Mouse (Mus musculus) lung, postnatal 0 days (tissue): Measurements from ENCODE around the gene Ptpre. TPM values are rescaled to one million over a fixed set of nuclear protein-coding genes. Genes with fewer than 3 reads are reported as not detected.

Experiments used
- ATAC-seq: fragments of 200-750 bp; cut with Nextera tagmentation; 2 replicates; pipeline ENCODE4 v1.8.0; 2017; ENCODE audit warnings: moderate library complexity
- DNase-seq: peaks from one replicate; pipeline ENCODE4 v3.0.0-alpha.2; 2016; ENCODE audit warnings: low spot score
- H3K27ac ChIP-seq: fragments of 300-500 bp; sonication (generic); 2 replicates; pipeline ENCODE4 v1.5.1; 2014; ENCODE audit warnings: antibody characterized with exemption, mild to moderate bottlenecking, low read length, mixed read lengths
- H3K27me3 ChIP-seq: fragments of 300-500 bp; sonication (generic); replicated peaks from 2 replicates; pipeline ENCODE4 v1.6.1; 2014; ENCODE audit warnings: low read length, mixed read lengths; ENCODE audit not compliant: insufficient read depth
- H3K36me3 ChIP-seq: fragments of 300-500 bp; sonication (generic); 2 replicates; pipeline ENCODE4 v1.6.1; 2014; ENCODE audit warnings: low read length, mixed read lengths; ENCODE audit not compliant: insufficient read depth
- H3K4me1 ChIP-seq: fragments of 300-500 bp; sonication (generic); 2 replicates; pipeline ENCODE4 v1.6.1; 2014; ENCODE audit warnings: antibody characterized with exemption, low read depth, low read length, mixed read lengths; ENCODE audit not compliant: insufficient read depth
- H3K4me2 ChIP-seq: fragments of 300-500 bp; sonication (generic); replicated peaks from 2 replicates; pipeline ENCODE4 v1.6.1; 2014; ENCODE audit warnings: low read depth, mild to moderate bottlenecking, low read length, moderate library complexity, mixed read lengths
- H3K4me3 ChIP-seq: fragments of 300-500 bp; sonication (generic); 2 replicates; pipeline ENCODE4 v1.5.1; 2014; ENCODE audit warnings: low read depth, low read length
- H3K9ac ChIP-seq: fragments of 300-500 bp; sonication (generic); replicated peaks from 2 replicates; pipeline ENCODE4 v1.6.1; 2014; ENCODE audit warnings: low read depth, mild to moderate bottlenecking
- H3K9me3 ChIP-seq: fragments of 300-500 bp; sonication (generic); 2 replicates; pipeline ENCODE4 v1.6.1; 2016; ENCODE audit warnings: low read length, mixed read lengths
- CTCF ChIP-seq: IDR thresholded peaks from 2 replicates; pipeline ENCODE4 v1.5.1; 2016; ENCODE audit warnings: antibody characterized with exemption, mild to moderate bottlenecking
- EP300 ChIP-seq: IDR thresholded peaks from 2 replicates; pipeline ENCODE4 v1.6.1; 2016; ENCODE audit warnings: antibody characterized with exemption, mild to moderate bottlenecking, control low read depth
- WGBS: fragments of 180-500 bp; shearing (Covaris S2); extraction: QIAGEN DNeasy Blood & Tissue Kit; methylation state at CpG from one replicate; pipeline ENCODE4 v1.1.7; 2014; 5-methylcytosine and 5-hydroxymethylcytosine counted together
- polyA plus RNA-seq: library from polyadenylated mRNA; unstranded; fragments of >200 nt; fragmentation: Nextera tagmentation; extraction: Ambion mirVana; gene quantifications from 2 replicates; pipeline ENCODE4 v1.2.1, GENCODE M21; 2015

The Ptpre gene
- polyA plus RNA-seq, 1 experiment from 2014 or later, result 8.6 TPM

- peaks cover 12% of the 10 kb centered on the region; the same call in 1 of the 2 replicates for H3K4me1 ChIP-seq
- DNase-seq (peak; percentile 92), ATAC-seq (peak; percentile 93)
- H3K36me3 ChIP-seq, result no peaks in the 10 kb centered on the region
- H3K9me3 ChIP-seq, result no peaks in the 10 kb centered on the region
- H3K27ac ChIP-seq, result peak overlapping the region; percentile 72
- H3K4me3 ChIP-seq, result 0 out of 2 replicates have a peak overlapping the region, but pooled peaks have one; percentile 1
- peak overlapping the region; percentile 37 for H3K4me2 ChIP-seq
- H3K27me3 ChIP-seq, result no peaks in the 10 kb centered on the region
- WGBS, result 34% methylated on average over 15 of the region's 15 CpGs
- peak; percentile 57 for TF ChIP-seq EP300
- TF ChIP-seq CTCF, result no peak
- H3K9ac ChIP-seq, result no peak overlapping the region
These were observed 67.9 kb downstream of the Ptpre start for GRCm38 (mm10) chr7:135605002-135605803.

- TF ChIP-seq EP300, result no peak
- no peak for TF ChIP-seq CTCF
- H3K4me2 ChIP-seq, result no peak overlapping the region
- ATAC-seq, result no peak
These were observed 68.5 kb downstream of the Ptpre start for GRCm38 (mm10) chr7:135605804-135606072.

GRCm38 (mm10) chr7:135608208-135608607 lies 70.9 kb downstream of the Ptpre start:
- H3K36me3 ChIP-seq, result no peaks in the 10 kb centered on the region
- peaks cover 14% of the 10 kb centered on the region; the same call in 1 of the 2 replicates for H3K4me1 ChIP-seq
- H3K4me3 ChIP-seq, result no peak overlapping the region
- DNase-seq (peak; percentile 24), ATAC-seq (no peak)
- H3K27me3 ChIP-seq, result no peaks in the 10 kb centered on the region
- no peak overlapping the region for H3K4me2 ChIP-seq
- 63% methylated on average over 4 of the region's 4 CpGs for WGBS
- H3K9ac ChIP-seq, result no peak overlapping the region
- H3K9me3 ChIP-seq, result no peaks in the 10 kb centered on the region
- H3K27ac ChIP-seq, result no peak overlapping the region
- TF ChIP-seq CTCF (no peak), EP300 (0 out of 2 replicates have a peak, but pooled peaks have one; percentile 12)

More at GRCm38 (mm10) chr7:135605804-135606072, 68.5 kb downstream of the Ptpre start:
- Histone ChIP-seq H3K27me3 (no peaks in the 10 kb centered on the region), H3K4me1 (peaks cover 14% of the 10 kb centered on the region; the same call in 1 of the 2 replicates), H3K36me3 (no peaks in the 10 kb centered on the region), H3K9ac (no peak overlapping the region), H3K4me3 (no peak overlapping the region), H3K9me3 (no peaks in the 10 kb centered on the region), H3K27ac (peak overlapping the region; percentile 72; the same call in 1 of the 2 replicates)
- DNase-seq, result no peak
- WGBS, result 78% methylated on average over 6 of the region's 6 CpGs

GRCm38 (mm10) chr7:135609028-135609427 lies 71.7 kb downstream of the Ptpre start:
- 36% methylated on average over 3 of the region's 3 CpGs for WGBS
- H3K4me3 ChIP-seq, result no peak overlapping the region
- peaks cover 14% of the 10 kb centered on the region; the same call in 1 of the 2 replicates for H3K4me1 ChIP-seq
- H3K9me3 ChIP-seq, result no peaks in the 10 kb centered on the region
- no peak overlapping the region for H3K27ac ChIP-seq
- no peak overlapping the region for H3K4me2 ChIP-seq
- TF ChIP-seq CTCF, result no peak
- TF ChIP-seq EP300, result no peak
- no peaks in the 10 kb centered on the region for H3K27me3 ChIP-seq
- ATAC-seq, result no peak
- no peak for DNase-seq
- no peaks in the 10 kb centered on the region for H3K36me3 ChIP-seq
- H3K9ac ChIP-seq, result no peak overlapping the region

GRCm38 (mm10) chr7:135609655-135610054 lies 72.4 kb downstream of the Ptpre start:
- no peak overlapping the region for H3K9ac ChIP-seq
- H3K4me1 ChIP-seq, result peaks cover 14% of the 10 kb centered on the region; the same call in 1 of the 2 replicates
- DNase-seq, result peak; percentile 59
- H3K27me3 ChIP-seq, result no peaks in the 10 kb centered on the region
- H3K4me2 ChIP-seq, result no peak overlapping the region
- H3K4me3 ChIP-seq, result no peak overlapping the region
- no peak overlapping the region for H3K27ac ChIP-seq
- H3K9me3 ChIP-seq, result no peaks in the 10 kb centered on the region
- no peaks in the 10 kb centered on the region for H3K36me3 ChIP-seq
- WGBS, result 14% methylated on average over 7 of the region's 7 CpGs
- no peak for TF ChIP-seq CTCF
- no peak for TF ChIP-seq EP300
- ATAC-seq, result no peak

GRCm38 (mm10) chr7:135612276-135612675 lies 75.0 kb downstream of the Ptpre start:
- ATAC-seq (no peak), DNase-seq (no peak)
- H3K27ac ChIP-seq, result no peak overlapping the region
- 74% methylated on average over 16 of the region's 16 CpGs for WGBS
- H3K36me3 ChIP-seq, result no peaks in the 10 kb centered on the region
- H3K9me3 ChIP-seq, result no peaks in the 10 kb centered on the region
- H3K4me2 ChIP-seq, result no peak overlapping the region
- no peaks in the 10 kb centered on the region for H3K27me3 ChIP-seq
- H3K9ac ChIP-seq, result no peak overlapping the region
- no peak overlapping the region for H3K4me3 ChIP-seq
- TF ChIP-seq CTCF (no peak), EP300 (no peak)
- H3K4me1 ChIP-seq, result peaks cover 10% of the 10 kb centered on the region; the same call in 1 of the 2 replicates
